Mouse (Mus musculus): ENCODE results near the gene Pla2g15. TPM values are rescaled to one million over a fixed set of nuclear protein-coding genes. Genes with fewer than 3 reads are reported as not detected.

Pla2g15 gene
- polyA plus RNA-seq, 1 experiment from 2014 or later: 18.4 TPM

- Histone ChIP-seq H3K4me2 (replicated peaks) (peak overlapping the region; percentile 77), H3K4me3 (peak overlapping the region; percentile 71), H3K36me3 (peaks cover 7% of the 10 kb centered on the region; the same call in 1 of the 2 replicates), H3K9me3 (no peaks in the 10 kb centered on the region), H3K27me3 (replicated peaks) (no peaks in the 10 kb centered on the region), H3K4me1 (peaks cover 6% of the 10 kb centered on the region), H3K27ac (no peak overlapping the region), H3K9ac (peak overlapping the region; percentile 68)
- WGBS: 86% methylated on average over 9 of the region's 9 CpGs
- ATAC-seq (ENCODE audit: low FRiP score, low read depth): no peak
These were observed 842 bp downstream of the Pla2g15 start for GRCm38 (mm10) chr8:106151041-106151440.

GRCm38 (mm10) chr8:106152876-106153275 lies 2.7 kb downstream of the Pla2g15 start:
- no peaks in the 10 kb centered on the region for H3K9me3 ChIP-seq
- ATAC-seq (ENCODE audit: low FRiP score, low read depth): no peak
- H3K9ac ChIP-seq: no peak overlapping the region
- H3K27me3 ChIP-seq (replicated peaks): no peaks in the 10 kb centered on the region
- H3K4me1 ChIP-seq: peaks cover 6% of the 10 kb centered on the region
- H3K27ac ChIP-seq: no peak overlapping the region
- H3K36me3 ChIP-seq: peaks cover 16% of the 10 kb centered on the region
- 89% methylated on average over 4 of the region's 4 CpGs for WGBS
- no peak overlapping the region for H3K4me2 ChIP-seq (replicated peaks)
- H3K4me3 ChIP-seq: no peak overlapping the region

GRCm38 (mm10) chr8:106157419-106157818 lies 7.2 kb downstream of the Pla2g15 start:
- Histone ChIP-seq H3K36me3 (peaks cover 48% of the 10 kb centered on the region), H3K4me1 (no peaks in the 10 kb centered on the region), H3K27me3 (replicated peaks) (no peaks in the 10 kb centered on the region), H3K9me3 (no peaks in the 10 kb centered on the region), H3K4me3 (no peak overlapping the region), H3K27ac (no peak overlapping the region), H3K4me2 (replicated peaks) (no peak overlapping the region), H3K9ac (no peak overlapping the region)
- ATAC-seq (ENCODE audit: low FRiP score, low read depth): no peak
- 98% methylated on average over 1 of the region's 1 CpGs for whole genome bisulfite sequencing

- Histone ChIP-seq H3K36me3 (peaks cover 57% of the 10 kb centered on the region), H3K27me3 (replicated peaks) (no peaks in the 10 kb centered on the region), H3K27ac (no peak overlapping the region), H3K4me2 (replicated peaks) (no peak overlapping the region), H3K4me1 (no peaks in the 10 kb centered on the region), H3K9ac (no peak overlapping the region), H3K9me3 (no peaks in the 10 kb centered on the region), H3K4me3 (no peak overlapping the region)
- 90% methylated on average over 10 of the region's 10 CpGs for WGBS
- ATAC-seq (ENCODE audit: low FRiP score, low read depth): no peak
These were observed 8.2 kb downstream of the Pla2g15 start for GRCm38 (mm10) chr8:106158381-106158780.

GRCm38 (mm10) chr8:106159876-106160275 lies 9.7 kb downstream of the Pla2g15 start:
- H3K36me3 ChIP-seq: peaks cover 62% of the 10 kb centered on the region
- H3K27ac ChIP-seq: no peak overlapping the region
- no peak for ATAC-seq (ENCODE audit: low FRiP score, low read depth)
- H3K4me2 ChIP-seq (replicated peaks): no peak overlapping the region
- H3K9ac ChIP-seq: no peak overlapping the region
- no peaks in the 10 kb centered on the region; the same call in 1 of the 2 replicates for H3K4me1 ChIP-seq
- 92% methylated on average over 6 of the region's 6 CpGs for WGBS
- H3K4me3 ChIP-seq: no peak overlapping the region
- H3K27me3 ChIP-seq (replicated peaks): no peaks in the 10 kb centered on the region
- H3K9me3 ChIP-seq: no peaks in the 10 kb centered on the region

- H3K36me3 ChIP-seq: peaks cover 48% of the 10 kb centered on the region
These were observed 13.1 kb downstream of the Pla2g15 start for GRCm38 (mm10) chr8:106163251-106163650.

GRCm38 (mm10) chr8:106165460-106165859 lies 15.3 kb downstream of the Pla2g15 start:
- no peaks in the 10 kb centered on the region for H3K9me3 ChIP-seq
- H3K9ac ChIP-seq: no peak overlapping the region
- H3K4me1 ChIP-seq: peaks cover 9% of the 10 kb centered on the region
- ATAC-seq (ENCODE audit: low FRiP score, low read depth): no peak
- H3K4me3 ChIP-seq: no peak overlapping the region
- H3K4me2 ChIP-seq (replicated peaks): no peak overlapping the region
- peaks cover 39% of the 10 kb centered on the region for H3K36me3 ChIP-seq
- no peak overlapping the region for H3K27ac ChIP-seq
- H3K27me3 ChIP-seq (replicated peaks): no peaks in the 10 kb centered on the region
- WGBS: 55% methylated on average over 4 of the region's 4 CpGs

More at GRCm38 (mm10) chr8:106163251-106163650, 13.1 kb downstream of the Pla2g15 start:
- Histone ChIP-seq H3K27me3 (replicated peaks) (no peaks in the 10 kb centered on the region), H3K9me3 (no peaks in the 10 kb centered on the region), H3K4me3 (no peak overlapping the region), H3K4me2 (replicated peaks) (no peak overlapping the region), H3K4me1 (no peaks in the 10 kb centered on the region; the same call in 1 of the 2 replicates), H3K27ac (no peak overlapping the region), H3K9ac (no peak overlapping the region)
- WGBS: 94% methylated on average over 9 of the region's 9 CpGs
- ATAC-seq (ENCODE audit: low FRiP score, low read depth): no peak

GRCm38 (mm10) chr8:106168356-106169016 lies 18.3 kb downstream of the Pla2g15 start, which contains the start of gene Slc7a6:
TSS of gene Slc7a6 (plus strand) at chr8:106168857.
- Histone ChIP-seq H3K4me2 (replicated peaks) (peak within 1 kb of the TSS; percentile 88), H3K27me3 (replicated peaks) (no peaks in the 10 kb centered on the region), H3K36me3 (peaks cover 10% of the 10 kb centered on the region), H3K4me3 (peak within 1 kb of the TSS; percentile 78), H3K9me3 (no peaks in the 10 kb centered on the region), H3K9ac (peak within 1 kb of the TSS; percentile 87), H3K4me1 (peaks cover 10% of the 10 kb centered on the region), H3K27ac (peak within 1 kb of the TSS; percentile 80)
- peak; percentile 92 for ATAC-seq (ENCODE audit: low FRiP score, low read depth)
- WGBS: under 1% methylated on average over 59 of the region's 59 CpGs

- Histone ChIP-seq H3K36me3 (peaks cover 2% of the 10 kb centered on the region), H3K27ac (peak overlapping the region; percentile 80), H3K4me3 (peak overlapping the region; percentile 78), H3K27me3 (replicated peaks) (no peaks in the 10 kb centered on the region), H3K9ac (peak overlapping the region; percentile 87), H3K4me2 (replicated peaks) (peak overlapping the region; percentile 88), H3K4me1 (peaks cover 10% of the 10 kb centered on the region), H3K9me3 (no peaks in the 10 kb centered on the region)
- WGBS: 2% methylated on average over 54 of the region's 54 CpGs
- peak; percentile 75 for ATAC-seq (ENCODE audit: low FRiP score, low read depth)
These were observed 19.1 kb downstream of the Pla2g15 start for GRCm38 (mm10) chr8:106169017-106169933.

- H3K4me1 ChIP-seq: peaks cover 10% of the 10 kb centered on the region
- peak overlapping the region; percentile 88 for H3K4me2 ChIP-seq (replicated peaks)
- H3K27me3 ChIP-seq (replicated peaks): no peaks in the 10 kb centered on the region
- no peak for ATAC-seq (ENCODE audit: low FRiP score, low read depth)
- H3K9ac ChIP-seq: peak overlapping the region; percentile 87
- H3K36me3 ChIP-seq: no peaks in the 10 kb centered on the region
- 40% methylated on average over 6 of the region's 6 CpGs for WGBS
- no peaks in the 10 kb centered on the region for H3K9me3 ChIP-seq
- H3K27ac ChIP-seq: no peak overlapping the region
- H3K4me3 ChIP-seq: peak overlapping the region; percentile 78
These were observed 19.8 kb downstream of the Pla2g15 start for GRCm38 (mm10) chr8:106169934-106170480.

- Histone ChIP-seq H3K36me3 (no peaks in the 10 kb centered on the region), H3K4me2 (replicated peaks) (no peak overlapping the region), H3K4me3 (no peak overlapping the region), H3K4me1 (peaks cover 16% of the 10 kb centered on the region), H3K27ac (no peak overlapping the region), H3K27me3 (replicated peaks) (no peaks in the 10 kb centered on the region), H3K9ac (no peak overlapping the region), H3K9me3 (no peaks in the 10 kb centered on the region)
- ATAC-seq (ENCODE audit: low FRiP score, low read depth): no peak
- 92% methylated on average over 3 of the region's 3 CpGs for WGBS
These were observed 23.4 kb downstream of the Pla2g15 start for GRCm38 (mm10) chr8:106173566-106173965.

GRCm38 (mm10) chr8:106176891-106177290 lies 26.7 kb downstream of the Pla2g15 start:
- no peak overlapping the region for H3K27ac ChIP-seq
- WGBS: 18% methylated on average over 1 of the region's 1 CpGs
- peaks cover 12% of the 10 kb centered on the region for H3K36me3 ChIP-seq
- H3K9ac ChIP-seq: no peak overlapping the region
- no peak overlapping the region for H3K4me2 ChIP-seq (replicated peaks)
- no peaks in the 10 kb centered on the region for H3K27me3 ChIP-seq (replicated peaks)
- no peak overlapping the region for H3K4me3 ChIP-seq
- ATAC-seq (ENCODE audit: low FRiP score, low read depth): no peak
- no peaks in the 10 kb centered on the region for H3K9me3 ChIP-seq
- peaks cover 6% of the 10 kb centered on the region; the same call in 1 of the 2 replicates for H3K4me1 ChIP-seq
